Mouse (Mus musculus) embryonic facial prominence, embryonic 14.5 days (tissue): ENCODE measurements at regions not wholly inside any gene's neighbourhood (a gene's known extent, or its start where the extent isn't known, plus 50 kb on each side); places are given as distances from the start of the nearest gene placed in this dataset.

Experiments used
- ATAC-seq: fragments of 200-750 bp; cut with Nextera tagmentation; 2 replicates; pipeline ENCODE4 v1.8.0; 2017; ENCODE audit warnings: low read depth, moderate number of reproducible peaks, moderate TSS enrichment
- DNase-seq: peaks from one replicate; pipeline ENCODE4 v3.0.0-alpha.2; 2015; ENCODE audit warnings: low spot score
- H3K27ac ChIP-seq: fragments of 300-500 bp; sonication (generic); replicated peaks from 2 replicates; pipeline ENCODE4 v1.5.1; 2014; ENCODE audit warnings: low read depth, mild to moderate bottlenecking, low read length, moderate library complexity
- H3K27me3 ChIP-seq: fragments of 300-500 bp; sonication (generic); replicated peaks from 2 replicates; pipeline ENCODE4 v1.6.1; 2014; ENCODE audit warnings: low read length; ENCODE audit not compliant: control insufficient read depth, insufficient read depth
- H3K36me3 ChIP-seq: fragments of 300-500 bp; sonication (generic); 2 replicates; pipeline ENCODE4 v1.6.1; 2014; ENCODE audit warnings: low read length, mixed read lengths; ENCODE audit not compliant: control insufficient read depth, insufficient read depth
- H3K4me1 ChIP-seq: fragments of 300-500 bp; sonication (generic); 2 replicates; pipeline ENCODE4 v1.6.1; 2014; ENCODE audit warnings: antibody characterized with exemption, low read length; ENCODE audit not compliant: control insufficient read depth, insufficient read depth
- H3K4me2 ChIP-seq: fragments of 300-500 bp; sonication (generic); 2 replicates; pipeline ENCODE4 v1.6.1; 2014; ENCODE audit warnings: low read depth, mild to moderate bottlenecking, low read length, moderate library complexity, mixed read lengths
- H3K4me3 ChIP-seq: fragments of 300-500 bp; sonication (generic); 2 replicates; pipeline ENCODE4 v1.5.1; 2014; ENCODE audit warnings: low read depth, mild to moderate bottlenecking, low read length
- H3K9ac ChIP-seq: fragments of 300-500 bp; sonication (generic); 2 replicates; pipeline ENCODE4 v1.6.1; 2014; ENCODE audit warnings: low read depth, mild to moderate bottlenecking, low read length, moderate library complexity, mixed read lengths
- H3K9me3 ChIP-seq: fragments of 300-500 bp; sonication (generic); 2 replicates; pipeline ENCODE4 v1.6.1; 2016; ENCODE audit warnings: low read length; ENCODE audit not compliant: control insufficient read depth
- WGBS: fragments of 180-500 bp; shearing (Covaris S2); extraction: QIAGEN DNeasy Blood & Tissue Kit; methylation state at CpG from one replicate; pipeline ENCODE4 v1.1.7; 2014; 5-methylcytosine and 5-hydroxymethylcytosine counted together

GRCm38 (mm10) chr15:5355332-5355731 is 111.3 kb upstream of the Ptger4 start:
- no peak for ATAC-seq
- H3K4me3 ChIP-seq = no peak overlapping the region

GRCm38 (mm10) chr15:5354328-5354727 is 110.3 kb upstream of the Ptger4 start:
- Histone ChIP-seq H3K27me3 (no peaks in the 10 kb centered on the region), H3K4me3 (no peak overlapping the region), H3K4me1 (no peaks in the 10 kb centered on the region), H3K9ac (no peak overlapping the region), H3K4me2 (no peak overlapping the region), H3K9me3 (no peaks in the 10 kb centered on the region), H3K27ac (no peak overlapping the region), H3K36me3 (no peaks in the 10 kb centered on the region)
- DNase-seq (no peak), ATAC-seq (no peak)
- 75% methylated on average over 7 of the region's 7 CpGs for WGBS

More at GRCm38 (mm10) chr15:5355332-5355731, 111.3 kb upstream of the Ptger4 start:
- Histone ChIP-seq H3K27me3 (no peaks in the 10 kb centered on the region), H3K27ac (no peak overlapping the region), H3K9ac (no peak overlapping the region), H3K4me2 (no peak overlapping the region), H3K4me1 (no peaks in the 10 kb centered on the region), H3K9me3 (no peaks in the 10 kb centered on the region), H3K36me3 (no peaks in the 10 kb centered on the region)
- WGBS = 90% methylated on average over 6 of the region's 6 CpGs
- no peak for DNase-seq

GRCm38 (mm10) chr15:5348881-5349280 is 104.9 kb upstream of the Ptger4 start:
- no peak overlapping the region for H3K27ac ChIP-seq
- H3K9me3 ChIP-seq = no peaks in the 10 kb centered on the region
- no peak overlapping the region for H3K9ac ChIP-seq
- DNase-seq (no peak), ATAC-seq (no peak)
- H3K4me2 ChIP-seq = no peak overlapping the region
- WGBS = 81% methylated on average over 4 of the region's 4 CpGs
- no peaks in the 10 kb centered on the region for H3K4me1 ChIP-seq
- H3K36me3 ChIP-seq = no peaks in the 10 kb centered on the region
- H3K27me3 ChIP-seq = no peaks in the 10 kb centered on the region
- H3K4me3 ChIP-seq = no peak overlapping the region

GRCm38 (mm10) chr15:5347674-5348073 is 103.7 kb upstream of the Ptger4 start:
- Histone ChIP-seq H3K9ac (no peak overlapping the region), H3K4me3 (no peak overlapping the region), H3K36me3 (no peaks in the 10 kb centered on the region), H3K4me2 (no peak overlapping the region), H3K27me3 (no peaks in the 10 kb centered on the region), H3K27ac (no peak overlapping the region), H3K4me1 (no peaks in the 10 kb centered on the region), H3K9me3 (no peaks in the 10 kb centered on the region)
- WGBS = 92% methylated on average over 5 of the region's 5 CpGs
- DNase-seq (no peak), ATAC-seq (no peak)

- Histone ChIP-seq H3K4me2 (no peak overlapping the region), H3K27ac (no peak overlapping the region), H3K4me3 (no peak overlapping the region), H3K9ac (no peak overlapping the region), H3K9me3 (no peaks in the 10 kb centered on the region), H3K27me3 (no peaks in the 10 kb centered on the region), H3K4me1 (no peaks in the 10 kb centered on the region), H3K36me3 (no peaks in the 10 kb centered on the region)
- DNase-seq (no peak), ATAC-seq (no peak)
- WGBS = 91% methylated on average over 3 of the region's 3 CpGs
These were observed 103.0 kb upstream of the Ptger4 start for GRCm38 (mm10) chr15:5346955-5347354.

- Histone ChIP-seq H3K27ac (no peak overlapping the region), H3K36me3 (no peaks in the 10 kb centered on the region), H3K4me2 (no peak overlapping the region), H3K9ac (no peak overlapping the region), H3K27me3 (no peaks in the 10 kb centered on the region), H3K4me3 (no peak overlapping the region), H3K4me1 (no peaks in the 10 kb centered on the region), H3K9me3 (no peaks in the 10 kb centered on the region)
- DNase-seq (peak; percentile 61), ATAC-seq (peak; percentile 41; the same call in 1 of the 2 replicates)
- WGBS = 57% methylated on average over 6 of the region's 6 CpGs
These were observed 99.8 kb upstream of the Ptger4 start for GRCm38 (mm10) chr15:5343794-5344193.

GRCm38 (mm10) chr15:5335528-5336268 is 91.7 kb upstream of the Ptger4 start:
- Histone ChIP-seq H3K4me1 (no peaks in the 10 kb centered on the region), H3K4me2 (no peak overlapping the region), H3K27me3 (no peaks in the 10 kb centered on the region), H3K4me3 (no peak overlapping the region), H3K27ac (no peak overlapping the region), H3K9me3 (0 out of 2 replicates have a peak, but pooled peaks cover 4% of the 10 kb centered on the region), H3K36me3 (no peaks in the 10 kb centered on the region), H3K9ac (no peak overlapping the region)
- 70% methylated on average over 6 of the region's 6 CpGs for WGBS
- DNase-seq (no peak), ATAC-seq (no peak)

GRCm38 (mm10) chr15:5326996-5327395 is 83.0 kb upstream of the Ptger4 start:
- Histone ChIP-seq H3K4me3 (no peak overlapping the region), H3K9me3 (no peaks in the 10 kb centered on the region), H3K4me2 (no peak overlapping the region), H3K27me3 (no peaks in the 10 kb centered on the region), H3K27ac (no peak overlapping the region), H3K4me1 (no peaks in the 10 kb centered on the region), H3K9ac (no peak overlapping the region), H3K36me3 (no peaks in the 10 kb centered on the region)
- no peak for ATAC-seq
- WGBS = 79% methylated on average over 4 of the region's 4 CpGs
- DNase-seq = no peak

GRCm38 (mm10) chr15:5321691-5322090 is 77.7 kb upstream of the Ptger4 start:
- H3K36me3 ChIP-seq = no peaks in the 10 kb centered on the region
- no peak overlapping the region for H3K4me3 ChIP-seq
- no peaks in the 10 kb centered on the region for H3K4me1 ChIP-seq
- H3K9ac ChIP-seq = no peak overlapping the region
- no peak for DNase-seq
- no peaks in the 10 kb centered on the region for H3K27me3 ChIP-seq
- H3K4me2 ChIP-seq = no peak overlapping the region
- no peaks in the 10 kb centered on the region for H3K9me3 ChIP-seq
- H3K27ac ChIP-seq = no peak overlapping the region
- ATAC-seq = no peak
